ENCODE assay signal across 13 mouse cellular contexts in the genomic region with DNA sequence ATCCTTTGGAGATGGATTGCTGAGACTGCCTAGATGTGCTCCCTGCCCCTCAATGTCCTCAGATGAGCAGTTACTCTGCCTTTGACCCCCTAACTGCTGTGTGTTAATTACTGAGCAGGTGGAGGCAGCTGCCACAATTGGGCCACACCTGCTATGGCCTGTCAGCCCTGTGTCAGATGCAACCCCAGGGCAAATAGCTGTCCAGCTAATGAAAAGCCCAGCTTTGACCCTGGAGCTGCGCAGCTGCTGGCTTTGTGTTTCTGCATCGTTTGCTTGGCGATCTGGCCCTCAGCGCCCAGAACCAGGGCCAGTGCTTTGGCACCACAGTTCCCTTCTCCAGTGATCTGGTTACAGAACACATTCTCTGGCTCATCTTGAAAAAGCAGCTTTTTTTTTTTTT. TPM values are rescaled to one million over a fixed set of nuclear protein-coding genes. Genes with fewer than 3 reads are reported as not detected.
DNase-seq lines count a peak whose midpoint lies in the region; ATAC-seq lines count a peak whose summit lies in the region.
"Had no signal": no experiment of that assay in that cellular context is flagged by ENCODE, and none has a peak within 500 bp of the region (broad histone marks: within the 10 kb centered on the region; RNA-seq: fewer than 3 reads in every experiment).

No protein-coding gene starts in this region.

- DNase-seq in cerebellum, adult 9-11 months, result peak; percentile 38
- no peak for DNase-seq in cerebellum, adult 9-10 months
- DNase-seq in midbrain, embryonic 10.5 days (ENCODE audit: low spot score), result peak; percentile 50
- DNase-seq in retina, embryonic 14.5 days (ENCODE audit: low spot score), result peak; percentile 71
- no peak for DNase-seq in heart, embryonic 10.5 days (ENCODE audit: low spot score)
- DNase-seq: adrenal gland, postnatal 14 days; kidney, adult 11 months; layer of hippocampus, adult 9-11 months; thymus, postnatal 25 days had no signal

- 61% methylated on average over 4 of the region's 4 CpGs for WGBS in midbrain, embryonic 10.5 days
- WGBS in midbrain, embryonic 15.5 days, result 26% methylated on average over 4 of the region's 4 CpGs
- 30% methylated on average over 4 of the region's 4 CpGs for WGBS in hindbrain, embryonic 12.5 days
- 80% methylated on average over 4 of the region's 4 CpGs for WGBS in heart, embryonic 11.5 days (ENCODE audit: insufficient replicate concordance)
- WGBS in heart, embryonic 10.5 days, result 77% methylated on average over 4 of the region's 4 CpGs

- ATAC-seq in midbrain, embryonic 15.5 days (replicated peaks), result no peak
- ATAC-seq in hindbrain, embryonic 12.5 days (ENCODE audit: low FRiP score), result 0 out of 2 replicates have a peak, but pooled peaks have one; percentile 26
- no peak for ATAC-seq in heart, embryonic 11.5 days (replicated peaks; ENCODE audit: insufficient number of reproducible peaks, low FRiP score, low TSS enrichment)

- H3K4me1 ChIP-seq in midbrain, embryonic 10.5 days, result peaks cover 40% of the 10 kb centered on the region
- peaks cover 12% of the 10 kb centered on the region for H3K4me1 ChIP-seq in midbrain, embryonic 15.5 days
- peaks cover 27% of the 10 kb centered on the region for H3K4me1 ChIP-seq in hindbrain, embryonic 12.5 days
- H3K4me1 ChIP-seq in heart, embryonic 11.5 days (ENCODE audit: control insufficient read depth, insufficient read depth, low read length), result no peaks in the 10 kb centered on the region
- 0 out of 2 replicates have a peak, but pooled peaks cover under 1% of the 10 kb centered on the region for H3K4me1 ChIP-seq in heart, embryonic 10.5 days

- H3K4me2 ChIP-seq in midbrain, embryonic 15.5 days, result no peak overlapping the region
- no peak overlapping the region for H3K4me2 ChIP-seq in hindbrain, embryonic 12.5 days (replicated peaks)
- no peak overlapping the region for H3K4me2 ChIP-seq in heart, embryonic 11.5 days

- H3K9me3 ChIP-seq in midbrain, embryonic 10.5 days (replicated peaks), result no peaks in the 10 kb centered on the region
- no peaks in the 10 kb centered on the region for H3K9me3 ChIP-seq in midbrain, embryonic 15.5 days
- no peaks in the 10 kb centered on the region for H3K9me3 ChIP-seq in hindbrain, embryonic 12.5 days (replicated peaks)
- H3K9me3 ChIP-seq in heart, embryonic 11.5 days (replicated peaks; ENCODE audit: control insufficient read depth, low read length), result no peaks in the 10 kb centered on the region
- H3K9me3 ChIP-seq in heart, embryonic 10.5 days, result no peaks in the 10 kb centered on the region

- H3K27ac ChIP-seq in midbrain, embryonic 10.5 days (replicated peaks), result peak overlapping the region; percentile 74
- H3K27ac ChIP-seq in midbrain, embryonic 15.5 days, result no peak overlapping the region
- peak overlapping the region; percentile 35; the same call in 1 of the 2 replicates for H3K27ac ChIP-seq in hindbrain, embryonic 12.5 days
- H3K27ac ChIP-seq in heart, embryonic 11.5 days (ENCODE audit: low read depth, low read length), result no peak overlapping the region
- no peak overlapping the region for H3K27ac ChIP-seq in heart, embryonic 10.5 days
- H3K27ac ChIP-seq: liver, embryonic 14.5 days had no signal

- H3K36me3 ChIP-seq in midbrain, embryonic 10.5 days, result no peaks in the 10 kb centered on the region
- H3K36me3 ChIP-seq in midbrain, embryonic 15.5 days (replicated peaks), result no peaks in the 10 kb centered on the region
- H3K36me3 ChIP-seq in hindbrain, embryonic 12.5 days, result no peaks in the 10 kb centered on the region
- no peaks in the 10 kb centered on the region for H3K36me3 ChIP-seq in heart, embryonic 11.5 days (ENCODE audit: control insufficient read depth, insufficient read depth, low read length)
- H3K36me3 ChIP-seq in heart, embryonic 10.5 days, result no peaks in the 10 kb centered on the region

- no peak overlapping the region for H3K9ac ChIP-seq in midbrain, embryonic 15.5 days
- H3K9ac ChIP-seq in hindbrain, embryonic 12.5 days, result no peak overlapping the region
- H3K9ac ChIP-seq in heart, embryonic 11.5 days (ENCODE audit: low read depth, low read length), result no peak overlapping the region
- H3K9ac ChIP-seq: liver, embryonic 14.5 days had no signal

- no peak overlapping the region for H3K4me3 ChIP-seq in midbrain, embryonic 10.5 days
- H3K4me3 ChIP-seq in midbrain, embryonic 15.5 days, result no peak overlapping the region
- H3K4me3 ChIP-seq in hindbrain, embryonic 12.5 days, result no peak overlapping the region
- H3K4me3 ChIP-seq in heart, embryonic 11.5 days (ENCODE audit: low read depth, low read length), result no peak overlapping the region
- no peak overlapping the region for H3K4me3 ChIP-seq in heart, embryonic 10.5 days

- 0 out of 2 replicates have a peak, but pooled peaks cover 10% of the 10 kb centered on the region for H3K27me3 ChIP-seq in midbrain, embryonic 10.5 days (ENCODE audit: low read depth, poor library complexity, severe bottlenecking)
- no peaks in the 10 kb centered on the region for H3K27me3 ChIP-seq in midbrain, embryonic 15.5 days (replicated peaks)
- no peaks in the 10 kb centered on the region for H3K27me3 ChIP-seq in hindbrain, embryonic 12.5 days
- H3K27me3 ChIP-seq in heart, embryonic 11.5 days (ENCODE audit: control insufficient read depth, insufficient read depth, low read length), result no peaks in the 10 kb centered on the region
- peaks cover 16% of the 10 kb centered on the region; the same call in 1 of the 2 replicates for H3K27me3 ChIP-seq in heart, embryonic 10.5 days (ENCODE audit: insufficient read depth, poor library complexity, severe bottlenecking)

RNA-seq across cellular contexts. Expression of a gene that starts 43.7 kb away (rescaled TPM):
- 15.8 and 21.0 TPM in 2 replicates for polyA plus RNA-seq in midbrain, embryonic 10.5 days (2016; fragmentation: Nextera tagmentation; extraction: Ambion mirVana)
- polyA plus RNA-seq in midbrain, embryonic 15.5 days (2015; fragmentation: Nextera tagmentation; extraction: Ambion mirVana), result 18.8 and 19.5 TPM in 2 replicates
- 26.9 and 27.2 TPM in 2 replicates for polyA plus RNA-seq in hindbrain, embryonic 12.5 days (2016; fragmentation: Nextera tagmentation; extraction: Ambion mirVana)
- polyA plus RNA-seq in heart, embryonic 11.5 days (2014; fragmentation: Nextera tagmentation; extraction: Ambion mirVana), result 10.7 and 15.4 TPM in 2 replicates
- polyA plus RNA-seq in heart, embryonic 10.5 days (2016; fragmentation: Nextera tagmentation; extraction: Ambion mirVana), result 15.6 and 17.6 TPM in 2 replicates

Comparison
In these comparisons a context has a peak if more than half of its experiments do, and no peak if none do; other contexts are left out.
1. DNase-seq: peak in cerebellum, adult 9-11 months (single experiment), midbrain, embryonic 10.5 days (single experiment) and retina, embryonic 14.5 days (single experiment); none in cerebellum, adult 9-10 months (single experiment) and heart, embryonic 10.5 days (single experiment).
2. H3K27ac ChIP-seq: peak in midbrain, embryonic 10.5 days (single experiment) and hindbrain, embryonic 12.5 days (single experiment); none in midbrain, embryonic 15.5 days (single experiment), heart, embryonic 11.5 days (single experiment) and heart, embryonic 10.5 days (single experiment).